Mouse (Mus musculus): ENCODE measurements at regions not wholly inside any gene's neighbourhood (a gene's known extent, or its start where the extent isn't known, plus 50 kb on each side); places are given as distances from the start of the nearest gene placed in this dataset.

GRCm38 (mm10) chr10:98014985-98015902 lies 288.7 kb upstream of the C030005K15Rik start:
- TF ChIP-seq CTCF (IDR thresholded peaks at IDR 0.05; ENCODE audit: control insufficient read depth, insufficient read depth, insufficient read length) (no peak), CEBPB (IDR thresholded peaks at IDR 0.05; ENCODE audit: low read depth) (no peak), USF1 (IDR thresholded peaks at IDR 0.05; ENCODE audit: low read depth) (no peak), MYOG (IDR thresholded peaks at IDR 0.05; ENCODE audit: control insufficient read depth, extremely low read depth, insufficient read length) (no peak), MAX (IDR thresholded peaks at IDR 0.05) (no peak), FOSL1 (IDR thresholded peaks at IDR 0.05; ENCODE audit: insufficient read depth, low read length, poor library complexity, severe bottlenecking) (no peak), MYOD1 (IDR thresholded peaks at IDR 0.05; ENCODE audit: control insufficient read depth, insufficient read length, low read depth) (no peak)

All from C2C12 (cell line).